Mouse (Mus musculus): ENCODE measurements at regions not wholly inside any gene's neighbourhood (a gene's known extent, or its start where the extent isn't known, plus 50 kb on each side); places are given as distances from the start of the nearest gene placed in this dataset.

DNA sequence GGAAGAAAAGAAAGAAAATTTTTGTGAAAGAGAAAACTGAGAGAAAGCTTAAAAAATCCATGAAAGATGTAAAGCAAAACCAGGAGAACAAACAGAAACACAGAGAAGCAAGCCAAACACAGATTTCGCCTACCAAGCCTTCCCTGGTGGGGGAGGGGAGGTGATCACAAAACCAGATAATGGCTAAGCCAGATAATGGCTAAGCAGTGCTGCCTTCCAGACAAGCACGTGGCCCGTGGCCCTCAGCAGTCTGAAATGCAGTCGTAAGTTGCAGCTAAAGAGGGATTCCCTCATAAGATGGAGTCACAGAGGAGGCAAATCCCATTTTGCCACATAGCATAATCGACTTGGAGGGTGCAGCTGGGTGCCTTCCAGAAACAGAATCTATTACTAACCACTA is 179.0 kb upstream of the Car8 start:
- Histone ChIP-seq H3K27ac (replicated peaks) (no peak overlapping the region), H3K36me3 (no peaks in the 10 kb centered on the region), H3K9me3 (no peaks in the 10 kb centered on the region), H3K4me1 (replicated peaks) (peaks cover 8% of the 10 kb centered on the region; the same call in 1 of the 2 replicates), H3K27me3 (no peaks in the 10 kb centered on the region), H3K9ac (no peak overlapping the region), H3K4me3 (no peak overlapping the region), H3K4me2 (no peak overlapping the region)
- 34% methylated on average over 5 of the region's 5 CpGs for WGBS
- no peak for ATAC-seq (ENCODE audit: low read depth)

GRCm38 (mm10) chr4:8413307-8413706 is 174.5 kb upstream of the Car8 start:
- no peak for ATAC-seq (ENCODE audit: low read depth)
- peaks cover 5% of the 10 kb centered on the region; the same call in 1 of the 2 replicates for H3K4me1 ChIP-seq (replicated peaks)

GRCm38 (mm10) chr4:8400069-8400468 is 161.2 kb upstream of the Car8 start:
- H3K4me1 ChIP-seq (replicated peaks) = peaks cover 8% of the 10 kb centered on the region; the same call in 1 of the 2 replicates
- H3K27me3 ChIP-seq = no peaks in the 10 kb centered on the region
- no peaks in the 10 kb centered on the region for H3K36me3 ChIP-seq
- no peak overlapping the region for H3K4me3 ChIP-seq
- no peak for ATAC-seq (ENCODE audit: low read depth)
- H3K4me2 ChIP-seq = no peak overlapping the region
- WGBS = 88% methylated on average over 2 of the region's 2 CpGs
- no peak overlapping the region for H3K9ac ChIP-seq
- no peaks in the 10 kb centered on the region for H3K9me3 ChIP-seq
- no peak overlapping the region for H3K27ac ChIP-seq (replicated peaks)

More at GRCm38 (mm10) chr4:8413307-8413706, 174.5 kb upstream of the Car8 start:
- no peaks in the 10 kb centered on the region for H3K27me3 ChIP-seq
- no peaks in the 10 kb centered on the region for H3K36me3 ChIP-seq
- no peak overlapping the region for H3K27ac ChIP-seq (replicated peaks)
- H3K9ac ChIP-seq = no peak overlapping the region
- H3K9me3 ChIP-seq = no peaks in the 10 kb centered on the region
- no peak overlapping the region for H3K4me3 ChIP-seq
- H3K4me2 ChIP-seq = no peak overlapping the region

- ATAC-seq (ENCODE audit: low read depth) = no peak
- Histone ChIP-seq H3K36me3 (no peaks in the 10 kb centered on the region), H3K4me1 (replicated peaks) (peaks cover 8% of the 10 kb centered on the region; the same call in 1 of the 2 replicates), H3K27me3 (no peaks in the 10 kb centered on the region), H3K4me2 (no peak overlapping the region), H3K27ac (replicated peaks) (no peak overlapping the region), H3K9me3 (no peaks in the 10 kb centered on the region), H3K9ac (no peak overlapping the region), H3K4me3 (no peak overlapping the region)
- WGBS = 65% methylated on average over 1 of the region's 1 CpGs
Observed at GRCm38 (mm10) chr4:8399430-8399829, 160.6 kb upstream of the Car8 start.

GRCm38 (mm10) chr4:8398969-8399368 is 160.1 kb upstream of the Car8 start:
- Histone ChIP-seq H3K36me3 (no peaks in the 10 kb centered on the region), H3K9ac (no peak overlapping the region), H3K27ac (replicated peaks) (no peak overlapping the region), H3K4me2 (no peak overlapping the region), H3K9me3 (no peaks in the 10 kb centered on the region), H3K27me3 (no peaks in the 10 kb centered on the region), H3K4me1 (replicated peaks) (peaks cover 8% of the 10 kb centered on the region; the same call in 1 of the 2 replicates), H3K4me3 (no peak overlapping the region)
- peak; percentile 84 for ATAC-seq (ENCODE audit: low read depth)
- 49% methylated on average over 4 of the region's 4 CpGs for WGBS

DNA sequence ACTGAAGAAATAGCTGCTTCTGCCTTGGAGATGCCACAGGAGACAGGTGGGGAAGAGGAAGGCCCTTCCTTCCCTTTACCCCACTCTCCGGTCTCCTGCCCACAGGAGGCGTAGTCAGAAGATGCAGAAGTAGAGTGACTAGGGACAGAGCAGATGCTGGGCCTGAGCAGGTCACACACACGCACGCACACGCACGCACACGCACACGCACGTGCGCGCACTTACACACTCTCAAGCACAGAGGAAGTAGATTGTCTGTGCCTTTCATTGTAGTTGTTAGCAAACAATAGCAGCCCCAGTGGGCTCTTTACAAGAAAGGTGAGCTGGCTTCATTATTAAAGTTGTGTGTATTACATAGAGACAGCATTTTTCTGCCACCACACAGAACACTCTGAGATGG is 144.3 kb upstream of the Car8 start:
- no peak overlapping the region for H3K4me3 ChIP-seq
- H3K9ac ChIP-seq = no peak overlapping the region
- ATAC-seq (ENCODE audit: low read depth) = no peak
- H3K27ac ChIP-seq (replicated peaks) = no peak overlapping the region
- WGBS = 97% methylated on average over 11 of the region's 11 CpGs
- no peak overlapping the region for H3K4me2 ChIP-seq
- H3K9me3 ChIP-seq = no peaks in the 10 kb centered on the region
- H3K36me3 ChIP-seq = no peaks in the 10 kb centered on the region
- peaks cover 14% of the 10 kb centered on the region for H3K4me1 ChIP-seq (replicated peaks)
- H3K27me3 ChIP-seq = no peaks in the 10 kb centered on the region

DNA sequence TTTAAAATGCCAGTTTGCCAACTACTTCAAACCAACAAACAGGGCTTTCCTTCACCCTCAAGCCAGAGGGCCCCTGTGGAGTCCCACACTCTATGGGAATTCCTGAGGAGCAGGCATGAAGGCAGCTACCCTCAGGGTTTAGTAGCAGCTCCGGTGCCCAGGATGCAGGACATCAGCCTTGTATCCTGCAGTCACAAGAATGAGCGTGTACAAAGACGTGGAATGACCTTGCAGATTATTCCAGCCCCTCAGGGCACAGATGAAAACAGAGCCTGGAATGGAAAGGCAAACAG is 143.2 kb upstream of the Car8 start:
- Histone ChIP-seq H3K36me3 (no peaks in the 10 kb centered on the region), H3K9me3 (no peaks in the 10 kb centered on the region), H3K4me3 (no peak overlapping the region), H3K4me2 (no peak overlapping the region), H3K9ac (no peak overlapping the region), H3K27me3 (no peaks in the 10 kb centered on the region), H3K27ac (replicated peaks) (no peak overlapping the region), H3K4me1 (replicated peaks) (peaks cover 14% of the 10 kb centered on the region)
- 50% methylated on average over 3 of the region's 3 CpGs for WGBS
- ATAC-seq (ENCODE audit: low read depth) = peak; percentile 42; the same call in 1 of the 2 replicates

GRCm38 (mm10) chr4:8381408-8382124 is 142.7 kb upstream of the Car8 start:
- no peak overlapping the region for H3K27ac ChIP-seq (replicated peaks)
- no peak overlapping the region for H3K9ac ChIP-seq
- 20% methylated on average over 13 of the region's 13 CpGs for WGBS
- H3K36me3 ChIP-seq = no peaks in the 10 kb centered on the region
- ATAC-seq (ENCODE audit: low read depth) = peak; percentile 80
- no peak overlapping the region for H3K4me3 ChIP-seq
- no peaks in the 10 kb centered on the region for H3K27me3 ChIP-seq
- no peak overlapping the region for H3K4me2 ChIP-seq
- H3K9me3 ChIP-seq = no peaks in the 10 kb centered on the region
- peaks cover 14% of the 10 kb centered on the region for H3K4me1 ChIP-seq (replicated peaks)

- no peak overlapping the region for H3K4me2 ChIP-seq
- H3K9ac ChIP-seq = no peak overlapping the region
- H3K4me3 ChIP-seq = no peak overlapping the region
- H3K4me1 ChIP-seq (replicated peaks) = peaks cover 14% of the 10 kb centered on the region
- ATAC-seq (ENCODE audit: low read depth) = peak; percentile 80
- H3K9me3 ChIP-seq = no peaks in the 10 kb centered on the region
- H3K36me3 ChIP-seq = no peaks in the 10 kb centered on the region
- no peak overlapping the region for H3K27ac ChIP-seq (replicated peaks)
- WGBS = 65% methylated on average over 5 of the region's 5 CpGs
- H3K27me3 ChIP-seq = no peaks in the 10 kb centered on the region
Observed at GRCm38 (mm10) chr4:8380711-8381338, 142.0 kb upstream of the Car8 start.

- 78% methylated on average over 6 of the region's 6 CpGs for WGBS
- H3K27me3 ChIP-seq = no peaks in the 10 kb centered on the region
- no peak overlapping the region for H3K4me2 ChIP-seq
- no peaks in the 10 kb centered on the region for H3K36me3 ChIP-seq
- 0 out of 2 replicates have a peak, but pooled peaks have one; percentile 49 for ATAC-seq (ENCODE audit: low read depth)
- H3K4me1 ChIP-seq (replicated peaks) = no peaks in the 10 kb centered on the region
- H3K4me3 ChIP-seq = no peak overlapping the region
- no peak overlapping the region for H3K9ac ChIP-seq
- H3K9me3 ChIP-seq = no peaks in the 10 kb centered on the region
- no peak overlapping the region for H3K27ac ChIP-seq (replicated peaks)
Observed at GRCm38 (mm10) chr4:8374737-8375489, 136.1 kb upstream of the Car8 start.

- H3K4me3 ChIP-seq = no peak overlapping the region
- H3K36me3 ChIP-seq = no peaks in the 10 kb centered on the region
- no peak overlapping the region for H3K9ac ChIP-seq
- ATAC-seq (ENCODE audit: low read depth) = no peak
- H3K27me3 ChIP-seq = no peaks in the 10 kb centered on the region
- no peak overlapping the region for H3K4me2 ChIP-seq
- WGBS = 78% methylated on average over 3 of the region's 3 CpGs
- H3K27ac ChIP-seq (replicated peaks) = no peak overlapping the region
- H3K9me3 ChIP-seq = no peaks in the 10 kb centered on the region
- H3K4me1 ChIP-seq (replicated peaks) = no peaks in the 10 kb centered on the region
Observed at GRCm38 (mm10) chr4:8374061-8374460, 135.2 kb upstream of the Car8 start.

GRCm38 (mm10) chr4:8372069-8372468 is 133.2 kb upstream of the Car8 start:
- H3K9ac ChIP-seq = no peak overlapping the region
- 68% methylated on average over 3 of the region's 3 CpGs for WGBS
- no peaks in the 10 kb centered on the region for H3K27me3 ChIP-seq
- no peak overlapping the region for H3K27ac ChIP-seq (replicated peaks)
- H3K4me3 ChIP-seq = no peak overlapping the region
- H3K4me1 ChIP-seq (replicated peaks) = no peaks in the 10 kb centered on the region
- no peak for ATAC-seq (ENCODE audit: low read depth)
- H3K36me3 ChIP-seq = no peaks in the 10 kb centered on the region
- H3K9me3 ChIP-seq = no peaks in the 10 kb centered on the region
- no peak overlapping the region for H3K4me2 ChIP-seq

Data from neural tube, embryonic 13.5 days (tissue).